Mouse (Mus musculus) frontal cortex, adult (tissue): Measurements from ENCODE around the gene Abcb8.

Experiments
- ATAC-seq: cut with Nextera tagmentation; 2 replicates; pipeline ENCODE4 v1.9.2; 2017; ENCODE audit warnings: mild to moderate bottlenecking, moderate library complexity, mixed read lengths; ENCODE audit not compliant: low TSS enrichment

Abcb8 gene

GRCm38 (mm10) chr5:24366426-24366825, 27.0 kb upstream of the Abcb8 start:
- ATAC-seq = no peak

DNA sequence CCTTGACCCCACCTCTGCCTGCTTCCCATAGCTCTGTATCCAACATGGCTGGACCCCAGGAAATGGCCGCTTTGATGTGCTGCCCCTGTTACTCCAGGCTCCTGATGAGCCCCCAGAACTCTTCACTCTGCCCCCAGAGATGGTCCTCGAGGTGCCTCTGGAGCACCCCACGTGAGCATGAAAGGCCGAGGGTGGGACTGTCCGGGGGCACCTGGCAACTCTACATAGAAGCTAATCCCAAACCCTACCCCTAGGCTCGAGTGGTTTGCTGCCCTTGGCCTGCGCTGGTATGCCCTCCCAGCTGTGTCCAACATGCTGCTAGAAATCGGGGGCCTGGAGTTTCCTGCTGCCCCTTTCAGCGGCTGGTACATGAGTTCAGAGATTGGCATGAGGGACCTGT, 23.7 kb upstream of the Abcb8 start:
- no peak for ATAC-seq

DNA sequence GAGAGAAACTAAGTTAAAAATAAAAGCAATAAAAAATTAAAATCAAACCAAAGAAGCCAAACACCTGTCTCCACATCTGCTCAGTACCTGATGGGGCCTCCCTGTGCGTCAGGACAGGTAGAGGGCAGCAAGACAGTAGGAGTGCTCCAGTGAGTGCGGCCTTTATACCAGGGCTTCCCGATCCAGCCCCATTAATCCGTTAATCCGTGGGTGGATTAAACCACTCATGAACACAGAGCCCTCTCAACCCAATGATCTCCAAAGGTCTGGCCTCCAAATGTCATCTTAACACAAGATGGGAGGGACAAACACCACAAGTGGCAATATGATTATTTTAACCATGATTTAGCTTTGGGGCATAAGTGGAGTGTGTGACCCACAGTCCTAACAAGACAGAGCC, 19.7 kb upstream of the Abcb8 start:
- no peak for ATAC-seq

GRCm38 (mm10) chr5:24374216-24374615, 19.2 kb upstream of the Abcb8 start:
- ATAC-seq = no peak

DNA sequence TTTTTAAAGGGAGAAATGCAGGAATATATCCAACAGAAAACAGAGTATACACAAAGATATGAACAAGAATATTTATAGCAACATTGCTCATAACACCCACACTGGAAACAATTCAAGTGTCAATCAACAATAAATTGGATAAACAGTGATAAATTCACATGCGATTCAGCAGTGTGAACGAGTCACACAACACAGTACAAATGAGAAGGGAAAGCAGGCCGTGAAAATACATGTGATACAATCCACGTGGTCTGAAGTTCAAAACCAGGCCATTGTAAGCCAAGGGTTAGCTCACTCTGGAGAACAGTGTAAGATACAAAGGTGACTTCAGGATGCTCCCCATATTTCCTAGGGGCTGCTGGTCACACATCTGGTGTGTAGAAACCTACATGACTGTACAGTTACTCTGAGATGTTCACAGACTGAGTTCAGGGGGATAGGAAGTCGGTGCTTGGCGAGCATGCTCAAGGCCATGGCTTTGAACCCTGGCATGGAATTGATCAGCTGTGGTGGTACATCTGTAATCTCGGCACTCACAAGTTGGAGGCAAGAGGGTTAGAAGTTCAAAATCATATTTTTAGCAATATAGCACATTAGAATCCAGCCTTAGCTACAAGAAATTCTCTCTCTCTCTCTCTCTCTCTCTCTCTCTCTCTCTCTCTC, 18.7 kb upstream of the Abcb8 start:
- no peak for ATAC-seq

DNA sequence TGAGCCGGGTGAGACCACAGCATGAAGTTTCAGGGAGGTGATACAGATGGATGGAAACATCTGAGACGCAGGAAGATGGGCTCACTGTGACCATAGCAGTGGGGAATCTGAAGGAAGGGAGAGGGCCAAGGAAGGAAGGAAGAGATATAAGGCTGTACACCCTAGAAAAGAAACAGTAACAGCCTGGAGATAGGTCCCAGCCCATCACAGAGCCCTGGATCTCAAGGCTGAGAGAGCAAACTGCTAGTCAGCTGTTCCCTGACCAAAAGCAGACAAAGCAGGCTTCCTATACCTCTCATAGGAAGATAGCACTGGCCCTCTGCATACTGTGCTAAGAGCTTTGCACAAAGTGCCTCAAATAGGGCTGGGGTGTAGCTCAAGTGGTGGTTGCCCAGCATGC, 14.8 kb upstream of the Abcb8 start:
- no peak for ATAC-seq

GRCm38 (mm10) chr5:24379501-24379900, 14.0 kb upstream of the Abcb8 start:
- no peak for ATAC-seq

GRCm38 (mm10) chr5:24380499-24380898, 13.0 kb upstream of the Abcb8 start:
- no peak for ATAC-seq

GRCm38 (mm10) chr5:24381486-24381885, 12.0 kb upstream of the Abcb8 start:
- no peak for ATAC-seq

GRCm38 (mm10) chr5:24381988-24382387, 11.5 kb upstream of the Abcb8 start:
- ATAC-seq = no peak

DNA sequence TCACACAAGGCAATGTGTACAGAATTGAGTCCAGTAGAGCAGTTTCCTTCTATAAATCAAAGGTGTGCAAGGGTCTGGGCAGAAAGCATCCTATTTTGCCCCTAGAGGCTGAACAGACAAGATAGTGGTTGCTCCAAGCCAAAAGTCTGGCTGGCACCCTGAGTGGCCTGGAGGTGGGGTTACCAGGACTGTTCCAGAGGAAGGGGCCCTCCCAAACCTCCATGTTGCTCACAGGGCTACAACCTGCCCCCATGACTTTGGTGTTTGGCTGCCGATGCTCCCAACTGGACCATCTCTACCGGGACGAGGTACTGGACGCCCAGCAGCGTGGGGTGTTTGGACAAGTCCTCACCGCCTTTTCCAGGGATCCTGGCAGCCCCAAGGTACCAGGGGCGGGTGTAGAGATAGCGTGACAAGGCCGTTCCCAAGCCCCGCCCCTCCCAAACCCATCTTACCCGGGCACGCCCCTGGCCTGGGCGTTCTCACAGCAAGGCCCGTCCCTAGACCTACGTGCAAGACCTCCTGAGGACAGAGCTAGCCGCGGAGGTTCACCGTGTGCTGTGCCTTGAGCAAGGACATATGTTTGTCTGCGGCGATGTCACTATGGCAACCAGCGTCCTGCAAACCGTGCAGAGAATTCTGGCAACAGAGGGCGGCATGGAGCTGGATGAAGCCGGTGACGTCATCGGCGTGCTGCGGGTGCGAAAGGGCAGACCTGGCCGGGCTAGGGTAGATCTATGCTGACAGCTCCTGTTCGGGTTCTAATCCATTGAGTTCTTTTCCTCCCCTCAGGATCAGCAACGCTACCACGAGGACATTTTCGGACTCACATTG, 10.2 kb upstream of the Abcb8 start:
- peak; percentile 46 for ATAC-seq

DNA sequence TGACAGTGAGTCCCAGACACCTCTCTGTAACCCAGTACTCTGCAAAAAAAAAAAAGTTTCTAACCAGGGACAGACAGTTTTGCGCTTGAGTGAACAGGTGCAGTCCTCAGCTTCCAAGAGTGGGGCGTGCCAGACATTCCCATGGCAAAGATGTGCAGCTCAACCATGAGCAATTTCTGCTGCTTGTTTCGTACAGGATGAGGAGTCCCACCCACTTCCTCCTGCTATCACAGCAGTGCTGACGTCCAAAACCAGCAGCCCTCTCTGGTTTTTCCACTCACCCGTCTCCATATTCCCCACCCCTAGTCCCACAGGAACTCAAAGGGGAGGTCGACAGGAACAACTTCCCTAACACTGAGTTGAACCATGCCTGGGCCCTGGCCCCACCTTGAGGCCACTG, 9.1 kb upstream of the Abcb8 start:
- ATAC-seq = peak; percentile 29

GRCm38 (mm10) chr5:24385374-24385773, 8.1 kb upstream of the Abcb8 start:
- no peak for ATAC-seq

DNA sequence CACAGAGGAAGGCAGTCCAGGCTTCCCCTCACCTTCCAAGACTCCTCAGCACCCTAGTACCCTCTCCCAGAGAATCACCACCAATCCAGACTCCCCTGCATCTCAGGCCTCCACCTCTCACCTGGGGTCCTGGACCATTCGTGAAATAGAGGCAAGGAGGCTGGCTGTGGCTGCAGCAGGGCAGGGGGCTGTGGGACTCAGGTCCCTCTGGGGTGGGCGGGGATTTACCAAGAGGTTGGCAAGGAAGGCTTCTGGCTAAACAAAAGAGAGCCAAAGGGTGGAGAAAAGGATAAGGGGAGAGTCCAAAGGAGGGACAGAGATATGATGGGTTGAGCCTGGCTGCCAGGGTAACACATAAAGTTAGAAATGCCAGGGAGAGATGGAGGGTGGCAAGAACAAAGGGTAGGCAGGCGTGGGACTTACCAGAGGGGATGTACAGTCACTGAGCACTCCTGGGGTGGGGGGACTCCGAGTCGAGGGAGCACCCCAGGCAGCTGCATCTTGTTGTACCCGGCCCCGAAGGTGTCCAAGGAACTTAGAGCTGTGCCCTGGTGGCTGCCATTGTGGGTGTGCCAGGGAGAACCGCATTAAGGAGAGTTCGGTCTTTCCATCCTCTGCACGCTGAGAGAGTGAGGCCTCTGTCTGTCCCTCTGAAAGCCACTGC, 7.4 kb upstream of the Abcb8 start:
- no peak for ATAC-seq

GRCm38 (mm10) chr5:24387264-24388241, 5.9 kb upstream of the Abcb8 start:
- peak; percentile 65 for ATAC-seq

GRCm38 (mm10) chr5:24388246-24388915, 5.1 kb upstream of the Abcb8 start:
- no peak for ATAC-seq

- no peak for ATAC-seq
These were observed 4.3 kb upstream of the Abcb8 start for GRCm38 (mm10) chr5:24389011-24389657.

- ATAC-seq = no peak
These were observed 3.8 kb upstream of the Abcb8 start for GRCm38 (mm10) chr5:24389658-24390020.

DNA sequence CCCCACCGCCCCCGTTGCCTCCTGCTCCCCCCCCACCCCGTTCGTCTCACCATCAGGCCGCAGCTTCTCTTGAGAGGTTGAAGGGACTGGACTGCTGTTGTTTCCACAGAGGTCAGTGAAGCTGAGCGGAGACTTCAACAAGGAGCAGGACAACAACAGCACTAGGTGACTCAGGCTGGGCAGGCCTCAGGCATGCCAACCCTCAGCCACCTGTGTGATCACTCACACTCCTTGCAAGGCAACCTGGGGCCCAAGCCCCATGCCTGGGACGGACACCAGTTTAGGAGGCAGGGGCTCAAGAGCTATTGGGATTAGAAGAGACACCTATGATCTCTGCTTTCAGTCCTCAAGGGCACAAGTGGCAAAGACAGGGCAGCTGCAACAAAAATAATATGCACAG, 1.6 kb upstream of the Abcb8 start, which contains the start of gene Atg9b:
TSS of gene Atg9b (minus strand) at position 280 of the 400 bp plus-strand sequence.
- ATAC-seq = no peak

DNA sequence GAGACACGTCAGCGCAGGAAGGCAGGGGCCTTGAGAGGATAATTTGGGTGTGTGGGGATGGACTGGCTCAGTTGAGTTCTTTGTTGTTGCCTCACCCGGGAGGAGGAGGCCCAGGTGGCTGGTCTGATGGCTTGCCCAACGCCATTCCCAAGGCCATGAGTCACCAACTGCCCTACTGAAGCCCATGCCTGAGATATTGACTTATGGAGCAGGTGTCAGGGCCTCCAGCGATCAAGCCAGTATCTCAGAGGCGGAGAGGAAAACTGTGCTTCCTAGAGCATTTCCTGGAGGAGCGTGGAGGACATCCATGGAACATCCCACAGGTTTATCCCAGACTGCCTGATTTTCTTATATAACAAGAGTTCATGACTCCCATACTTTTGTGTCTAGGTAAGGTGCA, 739 bp upstream of the Abcb8 start:
- ATAC-seq = no peak
